Mouse (Mus musculus) erythroblast, embryonic 14.5 days (primary cell): ENCODE results near the gene Npvf.

Experiments
- GATA1 ChIP-seq: IDR thresholded peaks from 2 replicates; pipeline ENCODE4 v1.6.1; 2012; ENCODE audit warnings: low read length, inconsistent platforms, mixed read lengths
- TAL1 ChIP-seq: IDR thresholded peaks from 3 replicates; pipeline ENCODE4 v1.6.1; 2012; ENCODE audit warnings: low read length, inconsistent platforms, mixed read lengths

DNA sequence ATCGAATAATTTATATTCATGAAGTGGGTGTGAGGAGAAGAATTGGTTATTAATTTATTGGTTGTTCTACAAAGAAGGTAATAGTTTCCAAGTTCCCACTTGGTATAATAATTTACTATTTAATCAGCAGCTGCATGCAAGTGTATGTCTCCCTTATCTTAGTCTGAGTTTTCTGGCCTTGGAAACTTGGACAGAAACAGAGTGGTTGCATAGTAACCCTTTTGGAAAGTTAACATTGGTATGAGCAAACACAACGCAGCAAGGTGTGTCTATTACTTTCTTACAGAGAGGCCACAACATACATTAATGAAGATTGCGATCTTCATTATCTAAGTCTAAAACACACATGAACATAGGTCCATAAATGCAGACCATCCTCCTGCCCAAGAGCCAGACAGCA, 10.0 kb upstream of the Npvf start:
- TF ChIP-seq GATA1 = no peak
- TF ChIP-seq TAL1 = no peak
